Mouse (Mus musculus): ENCODE results near the gene Tbc1d19. TPM values are rescaled to one million over a fixed set of nuclear protein-coding genes. Genes with fewer than 3 reads are reported as not detected.

Gene Tbc1d19
- total RNA-seq, 2 experiments from 2014 or later: 39.8 to 59.6 TPM

GRCm38 (mm10) chr5:53881381-53881990 lies 72.1 kb downstream of the Tbc1d19 start:
- intact Hi-C loops (cut with DNase I): no loop called here
- no peak for DNase-seq (ENCODE audit: low spot score in 2 of 2)

GRCm38 (mm10) chr5:53901406-53901805 lies 92.0 kb downstream of the Tbc1d19 start:
- intact Hi-C loops (cut with DNase I): no loop called here
- no peak for DNase-seq (ENCODE audit: low spot score in 2 of 2)

- intact Hi-C loops (cut with DNase I): no loop called here
- no peak for DNase-seq (ENCODE audit: low spot score in 2 of 2)
These were observed 93.4 kb downstream of the Tbc1d19 start for GRCm38 (mm10) chr5:53902757-53903156.

GRCm38 (mm10) chr5:53909201-53909600 lies 99.8 kb downstream of the Tbc1d19 start:
- DNase-seq (ENCODE audit: low spot score in 2 of 2): no peak
- intact Hi-C loops (cut with DNase I): no loop called here

- intact Hi-C loops (cut with DNase I): no loop called here
- DNase-seq (ENCODE audit: low spot score in 2 of 2): no peak
These were observed 111.0 kb downstream of the Tbc1d19 start for GRCm38 (mm10) chr5:53920416-53920815.

GRCm38 (mm10) chr5:53922149-53922904 lies 112.9 kb downstream of the Tbc1d19 start:
- intact Hi-C loops (cut with DNase I): no loop called here
- DNase-seq (ENCODE audit: low spot score in 2 of 2): no peak

- intact Hi-C loops (cut with DNase I): no loop called here
These were observed 114.6 kb downstream of the Tbc1d19 start for GRCm38 (mm10) chr5:53924005-53924404.

GRCm38 (mm10) chr5:53926301-53926855 lies 117.0 kb downstream of the Tbc1d19 start:
- intact Hi-C loops (cut with DNase I): no loop called here
- DNase-seq (ENCODE audit: low spot score in 2 of 2): no peak

More at GRCm38 (mm10) chr5:53924005-53924404, 114.6 kb downstream of the Tbc1d19 start:
- DNase-seq (ENCODE audit: low spot score in 2 of 2): no peak

GRCm38 (mm10) chr5:53927886-53928285 lies 118.5 kb downstream of the Tbc1d19 start:
- intact Hi-C loops (cut with DNase I): no loop called here
- no peak for DNase-seq (ENCODE audit: low spot score in 2 of 2)

- intact Hi-C loops (cut with DNase I): no loop called here
- DNase-seq (ENCODE audit: low spot score in 2 of 2): no peak
These were observed 119.1 kb downstream of the Tbc1d19 start for GRCm38 (mm10) chr5:53928537-53928936.

GRCm38 (mm10) chr5:53929205-53929614 lies 119.8 kb downstream of the Tbc1d19 start:
- no peak for DNase-seq (ENCODE audit: low spot score in 2 of 2)
- intact Hi-C loops (cut with DNase I): no loop called here

- intact Hi-C loops (cut with DNase I): no loop called here
- DNase-seq (ENCODE audit: low spot score in 2 of 2): no peak
These were observed 120.4 kb downstream of the Tbc1d19 start for GRCm38 (mm10) chr5:53929814-53930213.

- DNase-seq (ENCODE audit: low spot score in 2 of 2): no peak
- intact Hi-C loops (cut with DNase I): no loop called here
These were observed 121.6 kb downstream of the Tbc1d19 start for GRCm38 (mm10) chr5:53931011-53931410.

GRCm38 (mm10) chr5:53933628-53934027 lies 124.2 kb downstream of the Tbc1d19 start:
- intact Hi-C loops (cut with DNase I): no loop called here
- DNase-seq (ENCODE audit: low spot score in 2 of 2): peak in 1 of 2 experiments; percentile 60

GRCm38 (mm10) chr5:53934040-53934439 lies 124.6 kb downstream of the Tbc1d19 start:
- DNase-seq (ENCODE audit: low spot score in 2 of 2): no peak
- intact Hi-C loops (cut with DNase I): no loop called here

- intact Hi-C loops (cut with DNase I): no loop called here
- no peak for DNase-seq (ENCODE audit: low spot score in 2 of 2)
These were observed 125.4 kb downstream of the Tbc1d19 start for GRCm38 (mm10) chr5:53934826-53935225.

GRCm38 (mm10) chr5:53937187-53937586 lies 127.8 kb downstream of the Tbc1d19 start:
- no peak for DNase-seq (ENCODE audit: low spot score in 2 of 2)
- intact Hi-C loops (cut with DNase I): no loop called here

GRCm38 (mm10) chr5:53939026-53939425 lies 129.6 kb downstream of the Tbc1d19 start:
- intact Hi-C loops (cut with DNase I): no loop called here
- no peak for DNase-seq (ENCODE audit: low spot score in 2 of 2)

- intact Hi-C loops (cut with DNase I): loop anchor here (5.0 kb wide), 1 partner anchor 244 kb away; no protein-coding TSS in a partner anchor
These were observed 132.1 kb downstream of the Tbc1d19 start for GRCm38 (mm10) chr5:53941322-53942024.

GRCm38 (mm10) chr5:53942332-53942731 lies 132.9 kb downstream of the Tbc1d19 start:
- DNase-seq (ENCODE audit: low spot score in 2 of 2): peak in 1 of 2 experiments; percentile 27
- intact Hi-C loops (cut with DNase I): loop anchor here (5.0 kb wide), 1 partner anchor 245 kb away; no protein-coding TSS in a partner anchor

More at GRCm38 (mm10) chr5:53941322-53942024, 132.1 kb downstream of the Tbc1d19 start:
- DNase-seq (ENCODE audit: low spot score in 2 of 2): no peak
